Mouse (Mus musculus): ENCODE data around the gene Igsf9b. TPM values are rescaled to one million over a fixed set of nuclear protein-coding genes. Genes with fewer than 3 reads are reported as not detected.

The Igsf9b gene
- polyA plus RNA-seq (2015; fragmentation: Illumina TruSeq; extraction: RNeasy Lipid Tissue Mini Kit (QIAGEN cat#74804); ENCODE audit: insufficient read depth, low read depth, low replicate concordance) = 0.74 TPM

DNA sequence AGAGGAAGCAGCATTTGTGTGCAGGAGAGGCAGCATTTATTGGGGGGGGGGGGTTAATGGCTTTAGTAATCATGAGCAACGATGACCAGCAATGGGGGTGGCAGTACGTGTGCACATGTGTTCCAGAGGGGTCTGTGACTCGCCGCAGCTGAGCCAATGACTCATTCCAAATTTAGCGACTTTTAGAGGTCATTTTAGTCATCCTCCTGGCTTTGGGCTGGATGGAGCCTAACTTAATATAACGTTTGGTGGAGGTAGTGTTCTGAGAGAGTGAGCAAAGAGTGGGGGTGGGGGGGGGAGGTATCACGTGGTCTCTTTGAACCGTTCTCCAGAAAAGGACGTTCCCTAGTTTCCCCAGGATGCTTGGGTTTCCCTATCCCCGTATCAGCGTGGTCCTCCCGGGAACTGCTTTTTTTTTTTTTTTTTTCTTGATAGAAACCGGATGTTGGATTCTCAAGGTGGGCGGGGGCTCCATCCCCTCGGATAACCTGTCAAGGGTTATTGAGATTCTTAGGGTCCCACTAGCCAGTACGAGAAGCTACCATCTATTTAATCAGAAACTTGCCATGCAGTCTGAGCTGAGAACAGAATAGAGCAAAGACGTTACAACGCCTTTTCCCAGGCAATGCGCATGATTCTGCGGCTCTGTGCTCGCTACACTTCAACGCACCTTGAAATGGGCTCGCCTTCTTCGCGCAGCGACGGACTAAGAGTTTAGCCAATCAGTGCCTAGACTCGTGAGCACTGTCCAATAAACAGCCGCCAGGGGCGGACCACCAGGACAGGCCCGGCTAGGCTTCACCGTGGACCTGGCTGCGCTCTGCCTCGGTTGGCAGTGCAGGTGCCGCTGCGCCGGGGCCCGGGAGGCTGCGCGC, at the start of gene Igsf9b:
TSS of gene Igsf9b (plus strand) at position 794 of the 875 bp plus-strand sequence.

DNA sequence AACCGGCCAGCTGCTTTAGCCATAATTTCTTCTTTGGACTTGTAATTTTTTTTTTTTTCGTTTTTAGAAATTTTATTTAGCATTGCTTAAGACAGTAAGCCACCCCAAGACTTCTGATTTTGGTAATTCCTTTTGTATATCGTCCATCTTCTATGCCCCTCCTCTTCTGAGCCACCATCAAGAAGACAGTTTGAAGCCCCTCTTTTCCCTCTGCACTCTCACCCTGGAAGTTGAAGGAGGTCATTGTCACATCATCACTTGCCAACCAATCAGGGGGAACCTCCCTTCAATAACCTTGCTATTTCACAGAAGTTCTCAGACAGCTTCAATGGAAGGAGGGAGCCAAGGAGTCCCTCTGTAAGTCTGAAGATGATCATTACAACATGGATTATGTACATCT, 97.5 kb downstream of the Igsf9b start, which contains the start of gene Spata19:
TSS of gene Spata19 (plus strand) at position 301 of the 400 bp plus-strand sequence.

Other genes with a start within 250 kb of the Igsf9b start
- 15.0 TPM for gene Jam3, start 143.8 kb upstream of the Igsf9b start, polyA plus RNA-seq (2015; fragmentation: Illumina TruSeq; extraction: RNeasy Lipid Tissue Mini Kit (QIAGEN cat#74804); ENCODE audit: insufficient read depth, low read depth, low replicate concordance)
- gene Spata19, start 97.6 kb downstream of the Igsf9b start, polyA plus RNA-seq (2015; fragmentation: Illumina TruSeq; extraction: RNeasy Lipid Tissue Mini Kit (QIAGEN cat#74804); ENCODE audit: insufficient read depth, low read depth, low replicate concordance) = not detected